Mouse (Mus musculus) brain, embryonic 14.5 days (tissue): ENCODE results near the gene Mrpl2.

Experiments
- CTCF ChIP-seq: fragments of 200-500 bp; IDR thresholded peaks from 2 replicates; pipeline ENCODE4 v1.5.1; 2012; ENCODE audit warnings: inconsistent platforms, mild to moderate bottlenecking, moderate library complexity, borderline replicate concordance; ENCODE audit not compliant: insufficient read depth, insufficient read length; ENCODE audit errors: extremely low read depth
- POLR2A ChIP-seq: fragments of 200-500 bp; IDR thresholded peaks from 2 replicates; pipeline ENCODE4 v1.6.1; 2012; ENCODE audit warnings: mild to moderate bottlenecking, inconsistent platforms, borderline replicate concordance; ENCODE audit not compliant: poor library complexity, insufficient read depth, insufficient read length, severe bottlenecking; ENCODE audit errors: extremely low read depth

DNA sequence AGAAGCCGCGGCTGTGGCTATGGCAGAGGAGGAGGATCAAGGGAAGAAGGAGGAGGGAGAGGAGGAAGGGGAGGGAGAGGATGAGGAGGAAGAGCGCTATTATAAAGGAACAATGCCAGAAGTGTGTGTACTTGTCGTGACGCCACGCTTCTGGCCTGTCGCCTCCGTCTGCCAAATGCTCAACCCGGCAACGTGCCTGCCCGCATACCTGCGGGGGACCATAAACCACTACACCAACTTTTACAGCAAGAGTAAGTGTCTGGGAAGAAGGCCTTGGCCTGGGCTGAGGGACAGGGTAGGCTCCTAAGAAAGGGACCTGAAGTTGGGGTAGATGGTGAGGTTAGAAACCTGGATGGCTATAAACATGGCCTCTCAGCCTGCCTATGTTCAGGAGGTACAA is 16.0 kb downstream of the Mrpl2 start:
- TF ChIP-seq CTCF: no peak
- no peak for TF ChIP-seq POLR2A
